Mouse (Mus musculus) liver, postnatal 0 days (tissue): ENCODE results near the gene Gp9. TPM values are rescaled to one million over a fixed set of nuclear protein-coding genes. Genes with fewer than 3 reads are reported as not detected.

ENCODE experiments used
- ATAC-seq: fragments of 200-750 bp; cut with Nextera tagmentation; 2 replicates; pipeline ENCODE4 v1.8.0; 2017; ENCODE audit warnings: mild to moderate bottlenecking, moderate library complexity
- DNase-seq: peaks from one replicate; pipeline ENCODE4 v3.0.0-alpha.2; 2016
- H3K27ac ChIP-seq: fragments of 300-500 bp; sonication (generic); 2 replicates; pipeline ENCODE4 v1.5.1; 2014; ENCODE audit warnings: antibody characterized with exemption, moderate library complexity, mild to moderate bottlenecking, low read depth
- H3K27me3 ChIP-seq: fragments of 300-500 bp; sonication (generic); 2 replicates; pipeline ENCODE4 v1.6.1; 2014; ENCODE audit warnings: low read length, control low read depth, mixed read lengths; ENCODE audit not compliant: insufficient read depth
- H3K36me3 ChIP-seq: fragments of 300-500 bp; sonication (generic); replicated peaks from 2 replicates; pipeline ENCODE4 v1.6.1; 2014; ENCODE audit warnings: mild to moderate bottlenecking, control low read depth, low read length, moderate library complexity, mixed read lengths; ENCODE audit not compliant: insufficient read depth
- H3K4me1 ChIP-seq: fragments of 300-500 bp; sonication (generic); 2 replicates; pipeline ENCODE4 v1.6.1; 2014; ENCODE audit warnings: antibody characterized with exemption, mild to moderate bottlenecking, control low read depth; ENCODE audit not compliant: insufficient read depth
- H3K4me2 ChIP-seq: fragments of 300-500 bp; sonication (generic); 2 replicates; pipeline ENCODE4 v1.6.1; 2014; ENCODE audit warnings: low read depth, mild to moderate bottlenecking, low read length, moderate library complexity, mixed read lengths
- H3K4me3 ChIP-seq: fragments of 300-500 bp; sonication (generic); 2 replicates; pipeline ENCODE4 v1.5.1; 2014; ENCODE audit warnings: low read depth, low read length
- H3K9ac ChIP-seq: fragments of 300-500 bp; sonication (generic); replicated peaks from 2 replicates; pipeline ENCODE4 v1.6.1; 2014; ENCODE audit warnings: mild to moderate bottlenecking, moderate library complexity
- H3K9me3 ChIP-seq: fragments of 300-500 bp; sonication (generic); 2 replicates; pipeline ENCODE4 v1.6.1; 2016; ENCODE audit warnings: mild to moderate bottlenecking, control low read depth, low read length, mixed read lengths
- CTCF ChIP-seq: sonication (generic); IDR thresholded peaks from 2 replicates; pipeline ENCODE4 v1.5.1; 2016; ENCODE audit warnings: antibody characterized with exemption, low read depth
- EP300 ChIP-seq: IDR thresholded peaks from 2 replicates; pipeline ENCODE4 v1.6.1; 2016; ENCODE audit warnings: antibody characterized with exemption, low read depth, mild to moderate bottlenecking
- WGBS: fragments of 180-500 bp; shearing (Covaris S2); extraction: QIAGEN DNeasy Blood & Tissue Kit; methylation state at CpG from one replicate; pipeline ENCODE4 v1.1.7; 2014; ENCODE audit not compliant: insufficient replicate concordance; 5-methylcytosine and 5-hydroxymethylcytosine counted together
- polyA plus RNA-seq: library from polyadenylated mRNA; unstranded; fragments of >200 nt; fragmentation: Nextera tagmentation; extraction: Ambion mirVana; gene quantifications from 2 replicates; pipeline ENCODE4 v1.2.1, GENCODE M21; 2015

Gp9 gene
- polyA plus RNA-seq, 1 experiment from 2014 or later, result 38.0 TPM

- DNase-seq (no peak), ATAC-seq (no peak)
- Histone ChIP-seq H3K4me3 (peak overlapping the region; percentile 97), H3K9me3 (no peaks in the 10 kb centered on the region), H3K9ac (peak overlapping the region; percentile 93), H3K4me2 (peak overlapping the region; percentile 72), H3K36me3 (peaks cover 21% of the 10 kb centered on the region), H3K4me1 (peaks cover 28% of the 10 kb centered on the region), H3K27me3 (no peaks in the 10 kb centered on the region), H3K27ac (peak overlapping the region; percentile 100)
- TF ChIP-seq CTCF (no peak), EP300 (no peak)
- 87% methylated on average over 1 of the region's 1 CpGs for WGBS
Measured at GRCm38 (mm10) chr6:87812656-87813055, 34.8 kb downstream of the Gp9 start.

- H3K36me3 ChIP-seq, result peaks cover 34% of the 10 kb centered on the region
- no peaks in the 10 kb centered on the region for H3K9me3 ChIP-seq
- no peak for TF ChIP-seq CTCF
- TF ChIP-seq EP300, result no peak
- H3K4me1 ChIP-seq, result peaks cover 15% of the 10 kb centered on the region
- no peak overlapping the region for H3K27ac ChIP-seq
- no peak for ATAC-seq
- no peak overlapping the region for H3K9ac ChIP-seq
- no peak for DNase-seq
- no peak overlapping the region for H3K4me3 ChIP-seq
- no peaks in the 10 kb centered on the region for H3K27me3 ChIP-seq
- 86% methylated on average over 5 of the region's 5 CpGs for WGBS
- no peak overlapping the region for H3K4me2 ChIP-seq
Measured at GRCm38 (mm10) chr6:87814486-87814885, 36.6 kb downstream of the Gp9 start.

GRCm38 (mm10) chr6:87820366-87820765, 42.5 kb downstream of the Gp9 start:
- H3K4me3 ChIP-seq, result no peak overlapping the region
- WGBS, result 94% methylated on average over 2 of the region's 2 CpGs
- no peak overlapping the region for H3K27ac ChIP-seq
- TF ChIP-seq CTCF (no peak), EP300 (no peak)
- no peaks in the 10 kb centered on the region for H3K4me1 ChIP-seq
- ATAC-seq, result no peak
- no peak overlapping the region for H3K4me2 ChIP-seq
- H3K36me3 ChIP-seq, result peaks cover 73% of the 10 kb centered on the region
- H3K27me3 ChIP-seq, result no peaks in the 10 kb centered on the region
- no peak for DNase-seq
- H3K9ac ChIP-seq, result no peak overlapping the region
- no peaks in the 10 kb centered on the region for H3K9me3 ChIP-seq

Other genes with a start within 250 kb of the Gp9 start
- gene Arhgap25, start 244.8 kb upstream of the Gp9 start, polyA plus RNA-seq, result 6.0 TPM in 2 replicates
- 1.1 and 1.6 TPM in 2 replicates for gene Prokr1, start 187.3 kb upstream of the Gp9 start, polyA plus RNA-seq
- 5.5 and 7.1 TPM in 2 replicates for gene Aplf, start 105.9 kb upstream of the Gp9 start, polyA plus RNA-seq
- 0.39 and 0.42 TPM in 2 replicates for gene Efcc1, start 47.2 kb upstream of the Gp9 start, polyA plus RNA-seq
- gene Rab43, start 34.1 kb downstream of the Gp9 start, polyA plus RNA-seq, result 44.4 and 45.4 TPM in 2 replicates
- gene Gm45140, start 57.7 kb downstream of the Gp9 start, polyA plus RNA-seq, result 2.8 and 3.2 TPM in 2 replicates
- 19.7 and 19.8 TPM in 2 replicates for gene Isy1, start 60.7 kb downstream of the Gp9 start, polyA plus RNA-seq
- 445 and 452 TPM in 2 replicates for gene Cnbp, start 73.0 kb downstream of the Gp9 start, polyA plus RNA-seq
- gene Copg1, start 109.7 kb downstream of the Gp9 start, polyA plus RNA-seq, result 30.4 and 35.3 TPM in 2 replicates
- gene Hmces, start 135.9 kb downstream of the Gp9 start, polyA plus RNA-seq, result 12.4 and 12.5 TPM in 2 replicates
- 2.0 and 2.5 TPM in 2 replicates for gene H1fx, start 203.6 kb downstream of the Gp9 start, polyA plus RNA-seq